Mouse (Mus musculus) gastrocnemius, postnatal 25 days (tissue): ENCODE data around the gene Ptov1. TPM values are rescaled to one million over a fixed set of nuclear protein-coding genes. Genes with fewer than 3 reads are reported as not detected.
"Not testable (repeated sequence)": the region's sequence is repeated elsewhere in the genome, so short reads cannot be mapped to it uniquely, and the experiment has no call there.

Experiments used
- DNase-seq: peaks from one replicate; pipeline ENCODE4 v3.0.0; 2022
- total RNA-seq, 2 experiments: library from RNA; stranded (reverse); gene quantifications; 1 replicate in 1 of 2; 2 replicates in 1 of 2; pipeline ENCODE4 v1.2.3; 2021

Gene Ptov1
- total RNA-seq, 2 experiments from 2014 or later, result 116 to 125 TPM

DNA sequence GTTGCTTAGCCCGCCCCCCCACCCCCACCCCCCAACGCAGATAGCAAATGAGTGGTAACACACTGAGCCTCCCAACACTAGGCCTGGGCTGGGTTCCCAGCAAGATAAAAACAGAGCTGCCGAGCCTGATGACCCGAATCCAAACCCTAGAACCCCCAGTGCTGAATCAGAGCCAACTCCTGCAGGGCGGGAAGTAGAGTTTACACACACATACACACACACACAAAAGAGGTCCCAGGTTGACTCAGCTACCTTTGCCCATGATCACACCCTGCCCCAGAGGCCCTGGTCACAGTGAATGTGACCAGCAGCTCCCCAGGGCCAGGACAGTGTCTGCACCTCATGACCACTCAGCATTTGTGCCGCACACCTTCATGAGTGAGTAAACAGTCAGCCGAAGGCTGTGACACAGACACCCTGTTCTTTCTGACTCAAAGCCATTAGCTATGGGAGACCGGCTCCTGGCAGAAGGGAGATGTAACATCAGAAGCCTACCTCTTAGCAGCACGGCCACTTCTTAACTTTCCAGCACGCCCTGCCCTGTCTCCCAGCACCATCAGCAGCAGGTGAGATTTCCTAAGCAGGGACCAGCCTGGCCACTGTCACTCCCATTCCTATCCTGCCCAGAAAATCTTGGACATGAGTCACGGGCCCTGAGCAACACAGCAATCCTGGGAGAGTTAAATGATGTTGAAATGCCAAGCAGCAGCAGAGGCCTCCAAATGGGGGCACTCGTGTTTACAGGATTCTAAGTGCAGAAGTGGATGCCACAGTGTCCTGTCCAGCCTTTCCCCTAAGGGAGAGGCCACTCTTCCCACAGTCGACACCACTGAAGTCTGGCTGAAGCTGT is 18.9 kb upstream of the Ptov1 start:
- no peak for DNase-seq

DNA sequence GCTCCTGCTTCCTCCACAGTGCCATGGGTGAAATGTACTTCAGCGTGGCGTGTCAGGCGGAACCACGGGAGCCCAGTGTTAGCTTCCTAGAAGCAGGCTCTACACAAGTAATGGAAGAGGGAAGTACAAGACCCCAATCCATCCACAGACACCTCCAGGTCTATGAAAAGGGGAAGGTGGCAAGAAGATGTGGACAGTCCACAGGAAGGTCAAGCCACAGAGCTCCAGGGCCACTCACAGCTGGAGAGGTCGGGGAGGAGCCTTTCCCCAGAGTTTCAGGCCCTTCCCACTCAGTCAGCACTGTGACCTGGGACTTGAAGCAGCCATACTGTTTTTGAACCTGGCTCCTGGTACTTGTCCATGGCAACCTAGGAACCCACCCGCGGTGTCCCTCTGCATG is 17.4 kb upstream of the Ptov1 start:
- no peak for DNase-seq

DNA sequence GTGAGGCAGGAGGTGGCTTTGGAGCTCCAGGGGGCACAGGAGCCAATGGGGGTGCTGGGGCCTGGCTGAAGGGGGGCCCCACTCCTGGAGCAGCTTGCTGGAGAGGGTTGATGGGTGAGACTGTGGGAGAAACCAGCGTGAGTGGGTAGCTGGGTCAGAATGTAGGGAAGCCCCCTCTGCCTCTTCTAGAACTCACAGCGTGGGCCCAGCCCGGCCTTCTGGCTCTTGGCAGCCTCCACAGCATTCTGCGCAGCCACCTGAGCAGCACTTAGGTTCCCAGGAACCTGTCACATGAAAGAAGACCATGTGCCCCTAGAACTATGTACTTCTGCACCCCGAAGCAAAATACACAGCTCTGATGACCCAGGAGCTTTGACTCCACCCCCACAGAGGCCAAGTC is 15.0 kb upstream of the Ptov1 start:
- no peak for DNase-seq

DNA sequence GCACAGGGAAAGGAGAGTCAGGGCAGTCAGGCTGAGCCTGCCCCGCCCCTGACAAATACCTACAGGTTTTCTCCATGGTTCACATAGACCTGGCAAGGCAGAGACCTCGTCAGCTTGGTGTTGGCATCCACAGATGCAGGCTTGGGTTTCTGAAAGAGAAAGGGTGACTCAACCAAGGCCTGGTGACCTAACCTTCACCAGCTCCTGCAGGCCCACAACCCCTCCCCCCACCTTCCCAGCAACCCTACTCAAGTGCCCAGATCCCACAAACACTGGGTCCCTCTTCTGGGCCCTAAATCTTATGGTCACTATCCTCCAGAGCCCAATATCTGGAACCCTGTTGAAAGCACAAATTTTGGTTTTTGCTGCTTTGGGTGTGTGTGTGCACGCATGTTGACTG is 13.4 kb upstream of the Ptov1 start:
- no peak for DNase-seq

DNA sequence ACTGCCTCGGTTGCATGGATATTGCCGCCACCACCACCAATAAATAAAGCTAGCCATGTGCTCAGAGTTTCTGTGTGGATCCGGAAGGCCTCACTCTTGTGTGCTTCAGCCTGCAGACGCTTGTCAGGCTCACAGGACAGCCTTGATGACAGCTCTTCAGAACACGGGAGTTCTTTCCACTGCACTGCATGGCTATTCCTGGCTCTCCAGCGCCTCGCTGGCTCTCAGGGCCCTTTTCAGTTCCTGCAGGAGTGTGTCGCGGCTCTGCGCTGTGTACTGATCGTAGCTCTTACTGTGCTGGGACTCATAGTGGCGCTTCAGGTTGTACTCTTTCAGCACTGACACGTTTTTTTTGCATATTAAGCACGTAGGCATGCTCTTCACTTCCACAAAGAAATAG is 8.2 kb upstream of the Ptov1 start:
- DNase-seq, result no peak

DNA sequence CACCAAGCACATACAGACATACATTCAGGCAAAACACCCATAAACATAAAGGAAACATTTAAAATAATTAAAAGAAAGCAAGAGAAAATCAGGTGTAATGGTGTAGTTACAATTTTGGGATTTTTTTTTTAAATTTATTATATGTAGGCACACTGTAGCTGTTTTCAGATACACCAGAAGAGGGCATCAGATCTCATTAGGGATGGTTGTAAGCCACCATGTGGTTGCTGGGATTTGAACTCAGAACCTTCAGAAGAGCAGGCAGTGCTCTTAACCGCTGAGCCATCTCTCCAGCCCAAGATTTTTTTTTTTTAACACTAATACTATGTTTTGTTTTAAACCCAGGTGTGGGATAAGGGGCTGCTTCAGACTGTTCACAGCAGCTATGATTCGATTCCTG is 2.2 kb upstream of the Ptov1 start:
- DNase-seq, result not testable (repeated sequence)

DNA sequence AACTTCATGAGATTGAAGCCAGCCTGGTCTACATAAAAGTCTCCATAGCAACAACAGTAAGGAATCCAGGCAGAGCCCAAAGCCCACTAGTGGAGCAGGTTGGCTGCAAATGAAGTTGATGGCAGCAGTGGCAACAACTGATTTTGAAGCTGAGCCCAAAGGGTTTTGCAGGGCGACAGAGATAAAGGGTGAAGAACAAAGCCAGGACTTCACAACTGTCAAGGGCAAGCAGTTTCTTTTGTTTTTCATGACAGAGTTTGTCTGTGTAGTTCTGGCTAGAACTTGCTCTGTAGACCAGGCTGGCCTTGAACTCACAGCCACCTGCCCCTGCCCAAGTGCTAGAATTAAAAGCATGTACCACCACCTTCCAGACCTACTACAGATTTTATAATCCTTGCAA is 1.6 kb upstream of the Ptov1 start:
- no peak for DNase-seq

DNA sequence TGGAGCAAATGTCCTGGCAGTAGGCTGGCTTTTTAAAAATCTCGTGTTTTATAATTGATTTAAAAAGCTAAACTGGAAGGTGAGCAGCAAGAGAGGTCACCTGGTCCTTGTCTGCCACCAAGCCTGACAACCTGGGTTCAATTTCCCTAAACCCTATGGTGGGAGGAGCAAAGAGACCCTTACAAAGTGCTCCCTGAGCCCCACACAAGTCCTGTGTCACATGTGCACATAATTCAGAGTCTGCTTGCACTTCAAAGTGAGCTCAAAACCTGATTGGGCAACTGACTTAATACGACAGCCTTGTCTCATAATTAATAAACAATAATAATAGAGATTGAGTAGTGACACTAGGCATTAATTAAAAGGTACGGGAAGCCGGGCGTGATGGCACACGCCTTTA is 1.0 kb upstream of the Ptov1 start:
- DNase-seq, result no peak

DNA sequence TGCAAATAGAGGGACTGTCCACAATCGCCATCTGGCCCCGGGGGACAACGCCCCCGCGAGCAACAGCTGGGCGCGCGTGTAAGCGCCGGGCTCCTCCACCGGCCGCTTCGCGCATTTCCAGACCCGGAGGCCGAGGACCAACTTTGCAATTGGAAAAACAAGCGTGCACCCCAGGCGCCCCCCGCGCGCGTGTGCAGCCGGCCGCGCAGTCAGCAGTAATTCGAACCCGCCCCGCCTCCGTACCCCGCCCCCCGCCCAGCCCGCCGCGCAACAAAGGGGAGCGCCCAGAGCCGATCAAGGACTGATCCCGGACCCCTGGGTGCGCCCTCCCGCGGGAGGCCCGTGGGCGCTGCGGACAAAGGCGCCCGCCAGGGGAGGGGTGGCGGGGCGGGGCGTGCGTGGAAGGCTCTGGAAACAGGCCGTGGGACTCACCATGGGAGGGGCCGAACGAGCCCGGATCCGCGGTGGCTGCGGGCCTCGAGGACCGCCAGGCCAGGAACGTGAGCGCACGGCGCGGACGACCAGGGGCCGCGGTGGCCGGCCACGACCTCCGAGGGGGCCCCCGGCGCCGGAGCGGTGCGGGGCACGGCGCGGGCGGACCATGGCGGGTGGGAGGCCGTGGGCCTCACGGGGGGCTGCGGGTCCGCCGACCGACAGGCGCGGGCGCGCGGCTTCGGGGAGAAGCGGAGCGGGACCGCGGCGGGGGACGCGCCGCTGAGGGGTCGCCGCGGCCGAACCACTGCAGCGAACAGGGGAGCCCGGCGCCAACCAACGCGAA is 480 bp downstream of the Ptov1 start:
- peak; percentile 83 for DNase-seq

DNA sequence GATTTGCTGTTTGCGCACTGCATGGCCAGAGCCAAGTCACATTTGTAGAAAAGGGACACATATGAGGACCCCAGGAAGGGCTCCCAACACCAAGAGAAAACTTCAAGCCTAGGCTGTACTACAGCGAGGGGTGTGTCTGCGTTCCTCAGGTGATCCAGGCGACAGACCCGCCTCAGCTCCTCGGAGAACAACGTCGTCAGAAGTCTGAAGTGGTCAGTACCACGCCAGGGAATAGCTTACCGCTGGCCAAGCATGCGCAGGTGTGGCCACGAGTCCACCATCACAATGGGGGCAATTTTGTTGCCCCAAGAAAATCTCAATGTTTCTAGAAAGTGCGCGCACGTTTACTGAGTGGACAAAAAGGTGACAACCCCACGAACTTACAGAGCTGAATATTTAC is 1.1 kb downstream of the Ptov1 start:
- DNase-seq, result no peak

DNA sequence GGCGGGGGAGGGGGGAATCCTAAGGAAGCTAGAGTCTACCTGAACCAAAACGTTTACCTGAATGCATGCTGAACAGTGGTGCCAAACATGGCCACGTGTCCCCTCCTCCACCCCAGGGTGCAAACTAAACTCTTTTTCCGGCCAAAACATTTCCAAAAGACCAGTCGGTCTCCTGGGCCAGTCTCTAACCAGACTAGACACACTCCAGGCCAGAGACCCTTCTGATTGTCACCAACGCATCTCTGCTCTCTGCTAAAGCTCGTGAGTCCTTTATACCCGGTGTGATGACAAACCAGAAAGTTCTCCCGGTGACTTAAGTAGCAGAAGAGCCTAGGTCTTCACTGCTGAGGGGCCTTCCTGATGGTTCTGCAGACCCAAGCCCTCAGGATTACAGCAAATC is 1.8 kb downstream of the Ptov1 start:
- DNase-seq, result no peak

DNA sequence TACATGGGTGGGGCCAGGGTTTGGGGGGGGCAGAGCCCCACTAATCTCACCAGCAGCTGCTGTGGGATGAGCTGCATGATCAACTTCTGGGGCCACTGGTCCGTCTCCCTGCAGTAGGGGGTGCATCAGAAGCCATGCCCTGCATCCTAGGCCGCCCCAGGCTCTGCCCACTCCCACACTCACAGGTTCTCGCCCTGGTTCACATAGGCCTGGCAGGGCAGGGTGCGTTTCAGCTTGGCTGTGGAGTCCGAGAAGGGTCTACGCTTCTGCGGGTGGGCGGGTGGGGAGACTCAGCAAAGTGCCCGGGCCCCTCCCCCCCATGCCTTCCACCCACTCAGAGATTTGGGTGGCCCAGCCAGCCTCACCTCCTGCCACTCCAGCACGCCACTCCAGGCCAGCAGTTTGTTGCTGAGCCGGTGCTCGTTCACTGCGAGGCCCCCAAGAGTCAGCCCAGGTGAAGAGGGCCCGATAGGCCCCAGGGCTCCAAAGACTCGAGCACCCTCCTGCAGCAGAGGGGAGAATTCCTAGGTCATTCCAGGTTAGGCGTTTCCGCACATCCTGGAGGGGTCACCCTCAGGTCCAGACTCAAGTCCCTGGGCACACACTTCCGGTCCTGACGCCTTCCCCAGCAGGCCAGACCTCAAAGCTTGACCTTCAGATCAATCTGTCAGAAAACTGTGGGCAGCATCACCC is 2.4 kb downstream of the Ptov1 start:
- no peak for DNase-seq

DNA sequence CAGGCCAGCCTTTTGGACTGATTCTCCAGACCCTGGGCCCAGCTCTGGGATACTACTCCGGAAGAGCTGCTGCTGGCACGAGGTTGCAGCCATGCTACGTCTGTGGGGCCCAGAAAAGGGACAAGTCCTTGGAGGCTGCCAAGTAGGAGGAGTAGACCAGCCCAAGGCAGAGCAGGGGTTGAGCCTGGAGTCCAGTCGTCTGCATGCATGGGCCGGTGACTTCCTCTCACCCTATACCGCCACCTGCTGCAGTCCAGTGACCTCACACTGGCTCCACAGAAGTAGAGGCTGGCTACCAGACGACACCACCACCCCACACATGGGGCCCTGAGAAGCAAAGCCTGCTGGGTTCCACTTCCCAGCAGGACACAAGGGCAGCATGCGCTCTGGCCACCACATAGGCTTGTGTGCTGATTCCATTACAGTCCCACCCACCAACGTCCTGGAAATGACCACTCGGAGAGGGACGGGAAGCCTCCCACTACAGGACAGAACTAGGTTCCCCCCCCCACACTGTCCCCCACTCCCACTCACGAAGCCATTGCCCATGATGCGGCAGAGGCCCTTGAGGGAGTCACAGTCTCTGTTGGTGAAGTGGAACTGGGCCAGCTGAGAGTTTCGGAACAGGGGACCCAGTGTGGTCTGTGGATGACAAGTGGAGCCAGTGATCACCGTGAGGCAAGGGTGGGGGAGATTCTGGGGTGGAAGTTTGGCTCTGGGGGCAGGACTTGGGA is 3.1 kb downstream of the Ptov1 start:
- DNase-seq, result peak; percentile 72

DNA sequence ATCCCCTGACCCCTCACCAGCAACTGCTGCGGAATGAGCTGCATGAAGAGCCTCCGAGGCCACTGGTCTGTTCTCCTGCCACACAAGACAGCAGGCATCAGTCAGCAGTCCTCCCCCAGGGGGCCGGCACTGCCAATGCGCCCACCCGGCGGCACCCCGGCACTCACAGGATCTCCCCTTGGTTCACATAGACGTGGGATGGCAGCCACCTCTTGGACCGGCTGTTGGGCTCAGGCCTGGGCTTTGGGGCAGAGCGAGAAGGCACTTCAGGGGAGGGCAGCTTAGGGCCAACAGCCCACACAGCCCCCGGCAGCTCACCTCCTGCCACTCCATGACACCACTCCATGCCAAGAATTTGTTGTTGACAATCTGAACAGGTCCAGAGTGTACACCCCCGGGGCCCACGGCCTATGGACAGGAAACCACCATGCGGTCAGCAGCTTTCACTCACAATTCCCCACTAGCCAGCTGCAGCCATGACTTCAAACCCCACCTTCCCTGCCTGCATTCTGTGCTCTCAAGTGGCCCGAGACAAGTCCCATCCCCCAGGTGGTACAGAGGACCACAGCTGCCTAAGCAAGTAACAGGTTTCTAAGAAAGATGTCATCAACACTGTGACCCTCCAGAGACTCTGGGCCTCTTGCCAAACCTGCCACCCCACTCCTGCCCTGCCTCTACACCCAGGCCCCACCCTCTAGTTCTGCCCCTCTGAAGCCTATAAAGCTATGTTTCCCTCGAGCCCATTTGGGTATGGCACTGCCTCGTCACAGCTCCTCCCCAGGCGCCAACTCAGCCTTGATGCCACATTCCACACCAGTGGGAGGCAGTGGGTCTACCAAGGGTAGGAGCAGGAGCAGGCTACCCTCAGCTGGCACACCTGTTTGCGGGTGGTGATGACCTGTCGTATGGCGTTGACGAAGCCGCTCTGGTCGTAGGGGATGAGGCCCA is 4.7 kb downstream of the Ptov1 start:
- no peak for DNase-seq

DNA sequence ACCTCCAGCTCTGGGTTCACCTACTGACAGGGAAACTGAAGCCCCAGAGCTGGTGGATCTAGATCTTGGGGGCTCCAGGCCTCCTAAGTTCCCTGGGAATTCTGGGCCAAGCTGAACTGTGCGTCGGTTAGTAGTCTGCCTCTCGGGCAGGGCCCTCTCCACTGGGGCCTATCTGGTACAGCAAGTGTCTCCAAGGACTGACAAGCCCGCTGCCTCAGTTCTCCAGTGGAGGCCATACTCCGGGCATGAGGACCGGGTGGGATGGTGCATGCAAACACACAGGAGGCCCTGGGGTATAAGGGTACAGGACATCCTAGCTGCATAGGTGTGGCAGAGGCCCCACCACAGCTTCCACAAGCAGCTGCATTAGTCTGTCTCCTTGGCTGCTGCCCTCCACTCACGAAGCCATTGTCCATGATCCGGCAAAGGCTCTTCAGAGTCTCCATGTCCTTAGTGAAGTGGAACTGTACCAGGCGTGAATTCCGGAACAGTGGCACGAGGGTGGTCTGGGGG is 5.5 kb downstream of the Ptov1 start:
- no peak for DNase-seq

DNA sequence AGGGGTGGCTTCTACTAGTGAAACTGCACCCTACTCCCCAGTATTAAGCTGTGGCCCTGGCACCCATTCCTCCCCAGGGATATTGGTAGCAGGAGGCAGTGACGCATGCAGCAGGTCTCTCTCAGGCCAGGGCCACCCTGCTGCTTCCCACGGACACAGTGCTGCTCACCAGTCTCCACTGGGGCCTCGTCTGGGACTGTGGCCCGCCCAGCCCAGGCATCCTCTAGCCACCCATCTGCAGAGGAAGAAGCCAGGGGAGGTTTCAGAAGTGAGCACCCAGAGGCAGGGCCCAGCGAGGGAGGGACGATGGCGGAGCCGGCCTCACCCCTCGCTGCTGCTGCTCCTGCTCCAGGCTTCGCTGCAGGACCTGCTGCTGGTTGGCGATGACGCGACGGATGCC is 6.4 kb downstream of the Ptov1 start:
- DNase-seq, result no peak

DNA sequence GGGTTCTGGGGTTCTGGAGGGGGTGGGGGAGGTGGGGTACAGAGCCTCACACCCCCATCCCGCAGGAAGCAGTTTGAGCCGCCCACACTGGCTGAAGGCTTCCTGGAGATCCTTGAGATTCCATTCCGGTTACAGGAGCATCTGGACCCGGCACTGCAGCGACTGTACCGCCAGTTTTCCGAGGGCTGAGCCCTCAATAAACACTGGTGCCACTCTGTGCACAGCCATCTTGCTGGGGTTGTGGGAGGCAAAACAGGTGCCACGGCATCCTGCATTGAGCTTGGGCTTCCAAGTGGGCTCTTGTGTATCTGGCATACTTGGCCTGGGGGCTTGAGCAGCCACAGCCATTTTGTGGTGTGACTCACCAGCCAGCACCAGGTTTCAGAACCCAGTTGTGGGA is 7.2 kb downstream of the Ptov1 start:
- no peak for DNase-seq

DNA sequence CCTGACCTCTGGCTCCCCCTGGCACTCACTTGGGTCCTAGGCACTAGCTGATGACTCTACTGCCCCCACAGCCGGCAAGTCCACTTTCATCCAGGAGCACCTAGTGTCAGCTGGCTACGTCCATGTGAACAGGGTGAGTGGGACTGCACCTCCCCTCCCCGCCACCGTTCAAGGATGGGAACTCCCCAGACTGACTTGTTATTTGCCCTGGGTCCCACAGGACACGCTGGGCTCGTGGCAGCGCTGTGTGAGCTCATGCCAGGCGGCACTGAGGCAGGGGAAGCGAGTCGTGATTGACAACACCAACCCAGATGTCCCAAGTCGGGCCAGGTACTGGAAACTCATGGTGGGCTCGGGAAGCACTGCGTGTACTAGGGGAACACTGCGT is 8.2 kb downstream of the Ptov1 start:
- no peak for DNase-seq

DNA sequence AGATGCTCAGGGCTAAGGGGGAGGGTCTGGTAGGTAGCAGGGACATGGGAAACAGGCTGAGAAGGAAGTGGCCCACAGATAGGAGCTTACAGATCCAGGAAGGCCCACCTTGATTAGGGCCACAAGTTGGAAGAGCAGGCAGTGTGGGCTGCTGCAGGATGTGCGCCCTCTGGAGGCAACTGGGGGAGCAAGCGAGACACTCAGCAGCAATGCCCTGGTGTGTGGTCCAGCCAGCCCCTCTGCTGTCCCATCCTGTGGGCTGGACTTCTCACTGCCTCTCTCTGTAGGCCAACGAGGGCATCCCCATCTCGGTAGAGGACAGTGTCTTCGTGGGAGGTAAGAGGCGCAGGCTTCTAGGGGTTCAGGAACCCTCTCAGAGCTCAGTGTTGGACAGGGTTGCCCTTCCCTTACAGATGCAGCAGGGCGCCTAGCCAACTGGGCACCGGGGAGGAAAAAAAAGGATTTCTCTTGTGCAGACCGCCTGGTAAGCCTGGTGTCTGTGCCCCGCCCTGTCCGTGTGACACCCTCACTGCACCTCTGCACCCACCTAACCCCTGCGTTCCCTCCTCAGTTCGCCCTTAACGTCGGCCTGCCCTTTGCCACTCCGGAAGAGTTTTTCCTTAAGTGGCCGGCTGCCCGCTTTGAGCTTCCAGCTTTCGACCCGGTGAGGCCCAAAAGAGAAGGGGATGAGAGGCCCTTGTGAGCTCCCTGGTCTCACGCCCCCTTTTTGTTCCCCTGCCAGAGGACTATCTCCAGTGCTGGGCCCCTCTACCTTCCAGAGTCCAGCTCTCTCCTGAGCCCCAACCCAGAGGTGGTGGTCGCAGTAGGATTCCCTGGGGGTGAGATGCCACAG is 8.8 kb downstream of the Ptov1 start:
- no peak for DNase-seq

DNA sequence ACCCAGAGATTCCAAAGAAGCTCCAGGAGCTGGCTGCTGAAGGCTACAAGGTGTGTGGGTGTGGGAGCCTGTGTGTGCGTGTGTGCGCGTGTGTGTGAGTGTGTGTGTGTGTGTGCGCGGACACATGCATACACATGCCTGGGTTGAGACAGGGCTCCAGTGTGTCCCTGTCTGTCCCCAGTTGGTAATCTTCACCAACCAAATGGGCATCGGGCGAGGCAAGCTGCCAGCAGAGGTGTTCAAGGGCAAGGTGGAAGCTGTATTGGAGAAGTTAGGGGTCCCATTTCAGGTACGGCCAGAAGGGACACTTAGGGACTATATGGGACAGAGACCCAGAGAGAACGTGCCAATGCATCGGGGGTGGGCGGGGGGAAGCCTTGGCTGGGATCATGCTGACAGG is 9.7 kb downstream of the Ptov1 start:
- no peak for DNase-seq
